Mouse (Mus musculus) neural tube, postnatal 0 days (tissue): Measurements from ENCODE around the gene Zcchc12. TPM values are rescaled to one million over a fixed set of nuclear protein-coding genes. Genes with fewer than 3 reads are reported as not detected.

ENCODE experiments used
- polyA plus RNA-seq: library from polyadenylated mRNA; unstranded; fragments of >200 nt; fragmentation: Nextera tagmentation; extraction: Ambion mirVana; gene quantifications from 2 replicates; pipeline ENCODE4 v1.2.1, GENCODE M21; 2015

Zcchc12 gene
- polyA plus RNA-seq, result 354 and 384 TPM in 2 replicates

DNA sequence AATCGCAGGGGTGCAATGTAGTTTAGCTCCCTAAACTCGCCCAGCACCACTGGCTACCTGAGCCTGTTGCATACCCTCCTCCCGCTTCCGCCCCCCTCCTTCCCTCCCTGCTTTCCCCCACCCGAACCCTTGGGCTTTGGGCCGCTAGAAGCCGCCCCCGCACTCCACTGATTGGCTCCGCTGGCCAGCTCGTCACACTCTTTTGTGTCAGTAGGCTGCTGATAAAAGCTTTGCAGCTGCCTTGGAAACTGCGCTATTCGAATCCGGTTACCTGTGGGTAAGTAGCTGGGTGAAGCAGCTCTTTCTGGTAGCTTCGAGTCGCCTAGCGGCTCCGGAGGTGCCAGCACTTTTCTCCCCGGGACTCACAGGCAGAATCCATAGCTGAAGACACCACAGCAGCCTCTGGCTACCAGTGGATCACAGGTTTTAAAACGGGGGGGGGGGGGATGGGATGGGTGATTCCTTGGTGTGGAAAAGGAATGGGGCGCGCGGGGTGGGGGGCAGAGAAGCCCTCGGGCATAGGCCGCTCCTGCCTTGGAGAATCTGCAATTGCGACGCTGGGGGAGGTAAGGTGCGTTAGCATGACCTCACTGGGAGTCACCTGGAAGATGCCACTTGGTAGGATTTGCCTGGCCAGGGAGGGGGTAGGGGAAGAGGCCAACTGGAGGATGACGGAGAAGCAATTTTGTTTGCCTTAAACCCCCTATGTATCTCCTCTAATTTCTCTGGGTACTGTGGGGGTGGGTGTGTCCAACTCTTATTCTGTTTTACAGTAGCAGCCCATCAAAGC is at the start of gene Zcchc12:
Gene Zcchc12, plus strand, starts transcription at position 169 of the 790 bp plus-strand sequence.

Other genes with a start within 250 kb of the Zcchc12 start
- gene Il13ra1, start 83.8 kb upstream of the Zcchc12 start, polyA plus RNA-seq, result 5.4 and 6.2 TPM in 2 replicates
- gene Lonrf3, start 132.4 kb downstream of the Zcchc12 start, polyA plus RNA-seq, result 0.81 and 0.99 TPM in 2 replicates
- not detected in 2 replicates for gene Gm6268, start 205.4 kb downstream of the Zcchc12 start, polyA plus RNA-seq